Mouse (Mus musculus) yolk sac, embryonic 10.5 days (tissue): ENCODE data around the gene Chmp2a.
"Not testable (repeated sequence)": the region's sequence is repeated elsewhere in the genome, so short reads cannot be mapped to it uniquely, and the experiment has no call there.

Source experiments
- DNase-seq: peaks from one replicate; pipeline ENCODE4 v3.0.0-alpha.2; 2017; ENCODE audit warnings: low spot score

Gene Chmp2a

GRCm38 (mm10) chr7:13034148-13034977 lies at the start of gene Chmp2a:
TSS of gene Chmp2a (minus strand) at chr7:13034807.
- peak; percentile 97 for DNase-seq

GRCm38 (mm10) chr7:13072293-13072692 lies 37.7 kb upstream of the Chmp2a start:
- no peak for DNase-seq

- not testable (repeated sequence) for DNase-seq
These were observed 28.8 kb upstream of the Chmp2a start for GRCm38 (mm10) chr7:13063399-13063798.

- DNase-seq, result no peak
These were observed 24.9 kb upstream of the Chmp2a start for GRCm38 (mm10) chr7:13059536-13059935.

- no peak for DNase-seq
These were observed 22.5 kb upstream of the Chmp2a start for GRCm38 (mm10) chr7:13056913-13057700.

GRCm38 (mm10) chr7:13054287-13055010 lies 19.8 kb upstream of the Chmp2a start, which contains the start of gene Mzf1:
TSS of gene Mzf1 (minus strand) at chr7:13054764.
- peak; percentile 96 for DNase-seq

GRCm38 (mm10) chr7:13053961-13054286 lies 19.3 kb upstream of the Chmp2a start:
- no peak for DNase-seq

GRCm38 (mm10) chr7:13053501-13053900 lies 18.9 kb upstream of the Chmp2a start:
- no peak for DNase-seq

GRCm38 (mm10) chr7:13053001-13053400 lies 18.4 kb upstream of the Chmp2a start:
- DNase-seq, result no peak

- DNase-seq, result peak; percentile 56
These were observed 11.5 kb upstream of the Chmp2a start for GRCm38 (mm10) chr7:13046084-13046483.

GRCm38 (mm10) chr7:13044254-13044625 lies 9.6 kb upstream of the Chmp2a start:
- DNase-seq, result no peak

GRCm38 (mm10) chr7:13043445-13044253 lies 9.0 kb upstream of the Chmp2a start:
- DNase-seq, result no peak

- no peak for DNase-seq
These were observed 8.5 kb upstream of the Chmp2a start for GRCm38 (mm10) chr7:13043120-13043444.

GRCm38 (mm10) chr7:13042511-13042910 lies 7.9 kb upstream of the Chmp2a start:
- DNase-seq, result no peak

GRCm38 (mm10) chr7:13041256-13041655 lies 6.6 kb upstream of the Chmp2a start:
- no peak for DNase-seq

GRCm38 (mm10) chr7:13039181-13039580 lies 4.6 kb upstream of the Chmp2a start:
- no peak for DNase-seq

GRCm38 (mm10) chr7:13038621-13039169 lies 4.1 kb upstream of the Chmp2a start:
- DNase-seq, result no peak

GRCm38 (mm10) chr7:13037901-13038555 lies 3.4 kb upstream of the Chmp2a start, which contains the start of gene Ube2m:
TSS of gene Ube2m (minus strand) at chr7:13038275.
- peak; percentile 99 for DNase-seq

GRCm38 (mm10) chr7:13037366-13037765 lies 2.8 kb upstream of the Chmp2a start:
- no peak for DNase-seq

- no peak for DNase-seq
These were observed 2.2 kb upstream of the Chmp2a start for GRCm38 (mm10) chr7:13036806-13037205.
